Mouse (Mus musculus) forebrain, embryonic 13.5 days (tissue): ENCODE data around the gene Epb41l1. TPM values are rescaled to one million over a fixed set of nuclear protein-coding genes. Genes with fewer than 3 reads are reported as not detected.

Experiments used
- ATAC-seq: fragments of 200-750 bp; cut with Nextera tagmentation; 2 replicates; pipeline ENCODE4 v1.8.0; 2017
- H3K27ac ChIP-seq: fragments of 300-500 bp; sonication (generic); 2 replicates; pipeline ENCODE4 v1.5.1; 2015; ENCODE audit warnings: inconsistent platforms, mild to moderate bottlenecking, moderate library complexity
- H3K27me3 ChIP-seq: fragments of 300-500 bp; sonication (generic); 2 replicates; pipeline ENCODE4 v1.6.1; 2015; ENCODE audit warnings: mild to moderate bottlenecking, inconsistent platforms
- H3K36me3 ChIP-seq: fragments of 300-500 bp; sonication (generic); 2 replicates; pipeline ENCODE4 v1.6.1; 2015; ENCODE audit warnings: mild to moderate bottlenecking, inconsistent platforms; ENCODE audit not compliant: poor library complexity, severe bottlenecking
- H3K4me1 ChIP-seq: fragments of 300-500 bp; sonication (generic); 2 replicates; pipeline ENCODE4 v1.6.1; 2015; ENCODE audit warnings: inconsistent platforms
- H3K4me2 ChIP-seq: fragments of 300-500 bp; sonication (generic); 2 replicates; pipeline ENCODE4 v1.6.1; 2015; ENCODE audit warnings: inconsistent platforms, mild to moderate bottlenecking, moderate library complexity
- H3K4me3 ChIP-seq: fragments of 300-500 bp; sonication (generic); 2 replicates; pipeline ENCODE4 v1.5.1; 2015; ENCODE audit warnings: mild to moderate bottlenecking, inconsistent platforms
- H3K9ac ChIP-seq: fragments of 300-500 bp; sonication (generic); 2 replicates; pipeline ENCODE4 v1.6.1; 2015; ENCODE audit warnings: mild to moderate bottlenecking, inconsistent platforms
- H3K9me3 ChIP-seq: fragments of 300-500 bp; sonication (generic); replicated peaks from 2 replicates; pipeline ENCODE4 v1.6.1; 2016; ENCODE audit warnings: inconsistent platforms
- WGBS: fragments of 180-500 bp; shearing (Covaris S2); methylation state at CpG from one replicate; pipeline ENCODE4 v1.1.7; 2015; 5-methylcytosine and 5-hydroxymethylcytosine counted together
- polyA plus RNA-seq: library from polyadenylated mRNA; unstranded; fragments of >200 nt; fragmentation: Nextera tagmentation; extraction: Ambion mirVana; gene quantifications from 2 replicates; pipeline ENCODE4 v1.2.1, GENCODE M21; 2015

Epb41l1 gene
- polyA plus RNA-seq, 1 experiment from 2014 or later: 5.3 TPM

DNA sequence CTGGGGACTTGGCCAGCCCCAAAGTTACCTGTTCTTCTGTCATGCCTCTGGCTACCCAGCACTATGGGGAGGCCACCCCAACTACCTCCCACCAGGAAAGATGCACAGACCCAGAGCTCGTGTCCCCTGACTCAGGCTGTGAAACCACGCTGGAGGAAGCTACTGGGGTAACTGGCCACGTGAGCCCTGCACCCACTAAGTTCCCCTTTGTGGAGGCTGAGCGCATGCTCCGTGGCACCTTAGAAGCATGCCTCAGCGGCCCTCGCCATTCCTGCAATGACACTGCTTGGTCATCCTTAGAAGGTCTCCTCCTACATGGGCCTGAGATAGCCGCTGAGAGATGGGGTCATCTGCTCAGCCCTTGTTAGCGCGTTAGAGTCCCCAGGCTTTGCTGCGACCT is 102.3 kb downstream of the Epb41l1 start:
- Histone ChIP-seq H3K27ac (no peak overlapping the region), H3K4me2 (no peak overlapping the region), H3K9me3 (no peaks in the 10 kb centered on the region), H3K9ac (no peak overlapping the region), H3K4me3 (no peak overlapping the region), H3K27me3 (no peaks in the 10 kb centered on the region), H3K36me3 (peaks cover 33% of the 10 kb centered on the region), H3K4me1 (no peaks in the 10 kb centered on the region)
- WGBS: 88% methylated on average over 11 of the region's 11 CpGs
- no peak for ATAC-seq

DNA sequence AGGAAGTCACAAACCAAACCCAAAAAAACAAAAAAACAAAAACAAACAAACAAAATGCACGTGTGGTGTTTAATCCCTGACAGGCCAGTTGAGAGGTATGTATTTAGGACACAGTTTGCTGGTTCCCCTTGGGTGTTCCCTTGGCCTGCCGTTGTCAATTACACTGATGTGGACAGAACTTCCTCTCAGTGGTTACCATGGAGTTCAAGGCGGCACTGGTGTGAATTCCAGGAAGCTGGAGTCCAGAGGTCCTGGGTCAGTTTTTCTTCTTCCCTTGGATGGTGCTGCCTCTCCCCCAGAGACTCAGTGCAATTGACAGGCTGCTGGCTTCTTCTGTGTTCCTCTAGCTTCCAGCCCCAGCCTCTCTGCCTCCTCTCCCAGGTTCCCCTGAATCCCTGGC is 103.4 kb downstream of the Epb41l1 start:
- Histone ChIP-seq H3K27me3 (no peaks in the 10 kb centered on the region), H3K36me3 (peaks cover 33% of the 10 kb centered on the region), H3K4me1 (no peaks in the 10 kb centered on the region), H3K4me3 (no peak overlapping the region), H3K9ac (no peak overlapping the region), H3K4me2 (no peak overlapping the region), H3K9me3 (no peaks in the 10 kb centered on the region), H3K27ac (no peak overlapping the region)
- no peak for ATAC-seq
- WGBS: 57% methylated on average over 3 of the region's 3 CpGs

DNA sequence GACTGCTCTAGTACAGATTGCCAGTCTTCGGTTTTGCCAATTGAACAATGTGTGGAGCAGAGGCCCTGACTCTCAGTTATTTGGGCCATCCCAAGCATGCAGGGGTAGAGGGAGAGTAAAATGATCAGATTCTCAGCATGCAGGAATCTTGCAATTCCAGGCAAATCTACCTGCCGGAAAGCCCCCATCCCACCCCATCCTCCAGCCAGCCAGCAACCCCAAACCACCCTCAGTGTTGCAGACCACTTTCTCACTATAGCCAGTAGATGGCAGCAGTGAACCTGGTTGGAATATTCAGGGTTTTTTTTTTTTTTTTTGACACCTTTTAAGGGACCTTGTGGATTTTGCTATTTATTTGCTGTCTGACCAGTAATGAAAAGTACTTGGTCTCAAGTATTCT is 109.0 kb downstream of the Epb41l1 start:
- H3K36me3 ChIP-seq: peaks cover 15% of the 10 kb centered on the region
- no peak for ATAC-seq
- 56% methylated on average over 2 of the region's 2 CpGs for WGBS

DNA sequence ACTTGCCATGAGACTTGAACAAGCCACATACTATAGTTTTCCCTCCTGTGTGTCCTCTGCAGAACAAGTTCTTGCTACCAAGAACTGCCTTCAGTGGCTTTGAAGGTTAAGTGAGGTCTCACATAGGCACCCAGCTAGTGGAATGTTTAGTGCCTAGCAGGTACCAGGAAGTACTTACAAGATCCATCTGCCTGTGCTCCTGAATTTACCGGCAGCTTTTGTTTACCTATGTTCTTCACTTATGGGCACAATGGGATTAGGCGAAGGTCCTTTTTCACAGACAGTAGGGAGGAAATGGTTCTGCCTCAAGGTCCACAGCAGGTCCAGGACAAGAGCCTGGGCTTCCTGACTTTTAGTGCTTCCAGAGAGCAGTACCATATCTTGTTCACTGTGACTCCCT is 112.5 kb downstream of the Epb41l1 start:
- H3K9me3 ChIP-seq: no peaks in the 10 kb centered on the region
- WGBS: 83% methylated on average over 2 of the region's 2 CpGs
- H3K9ac ChIP-seq: no peak overlapping the region
- ATAC-seq: no peak
- H3K4me3 ChIP-seq: no peak overlapping the region
- no peak overlapping the region for H3K4me2 ChIP-seq
- H3K36me3 ChIP-seq: peaks cover 18% of the 10 kb centered on the region
- no peaks in the 10 kb centered on the region for H3K4me1 ChIP-seq
- H3K27ac ChIP-seq: no peak overlapping the region
- H3K27me3 ChIP-seq: no peaks in the 10 kb centered on the region

More for the DNA sequence above, 109.0 kb downstream of the Epb41l1 start:
- no peak overlapping the region for H3K4me2 ChIP-seq
- H3K4me1 ChIP-seq: no peaks in the 10 kb centered on the region
- no peak overlapping the region for H3K27ac ChIP-seq
- H3K9ac ChIP-seq: no peak overlapping the region
- H3K9me3 ChIP-seq: no peaks in the 10 kb centered on the region
- H3K4me3 ChIP-seq: no peak overlapping the region
- no peaks in the 10 kb centered on the region for H3K27me3 ChIP-seq

DNA sequence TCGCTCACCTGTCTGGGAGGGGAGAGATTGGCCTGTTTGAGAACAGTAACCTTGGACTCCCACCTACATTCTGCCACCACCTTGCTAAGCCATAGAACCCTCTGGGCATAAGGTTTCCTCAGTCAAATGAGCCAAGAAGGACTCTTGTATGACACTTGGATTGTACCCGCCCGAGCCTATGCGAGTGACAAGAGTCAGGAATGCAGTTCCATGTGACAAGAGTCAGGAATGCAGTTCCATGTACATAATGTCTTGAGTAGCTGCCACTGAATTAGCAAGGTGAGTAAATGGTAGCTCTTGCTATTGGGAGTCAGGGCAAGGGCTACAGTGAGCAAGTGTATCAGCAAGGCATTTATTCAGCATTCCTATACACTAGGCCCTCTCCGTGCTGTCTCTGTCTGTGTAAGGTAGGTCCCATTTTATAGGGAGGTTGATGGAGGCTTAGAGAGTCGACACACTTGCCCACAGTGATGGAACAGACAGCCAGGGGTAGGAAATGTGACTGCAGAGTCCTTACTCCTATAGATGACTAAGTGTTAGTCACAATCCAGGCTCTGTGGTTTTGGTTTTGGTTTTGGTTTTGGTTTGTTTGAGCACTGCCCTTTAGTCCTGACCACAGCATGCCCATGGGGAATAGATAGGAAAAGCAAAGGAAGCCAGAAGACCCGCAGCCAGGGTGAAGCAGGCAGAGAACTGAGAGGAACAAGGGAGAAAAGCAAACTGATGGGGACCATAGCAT is 118.3 kb downstream of the Epb41l1 start:
- ATAC-seq: no peak
- Histone ChIP-seq H3K4me1 (no peaks in the 10 kb centered on the region), H3K36me3 (peaks cover 25% of the 10 kb centered on the region), H3K9me3 (no peaks in the 10 kb centered on the region), H3K4me2 (no peak overlapping the region), H3K27me3 (no peaks in the 10 kb centered on the region), H3K27ac (no peak overlapping the region), H3K9ac (no peak overlapping the region), H3K4me3 (no peak overlapping the region)
- WGBS: 88% methylated on average over 7 of the region's 7 CpGs

DNA sequence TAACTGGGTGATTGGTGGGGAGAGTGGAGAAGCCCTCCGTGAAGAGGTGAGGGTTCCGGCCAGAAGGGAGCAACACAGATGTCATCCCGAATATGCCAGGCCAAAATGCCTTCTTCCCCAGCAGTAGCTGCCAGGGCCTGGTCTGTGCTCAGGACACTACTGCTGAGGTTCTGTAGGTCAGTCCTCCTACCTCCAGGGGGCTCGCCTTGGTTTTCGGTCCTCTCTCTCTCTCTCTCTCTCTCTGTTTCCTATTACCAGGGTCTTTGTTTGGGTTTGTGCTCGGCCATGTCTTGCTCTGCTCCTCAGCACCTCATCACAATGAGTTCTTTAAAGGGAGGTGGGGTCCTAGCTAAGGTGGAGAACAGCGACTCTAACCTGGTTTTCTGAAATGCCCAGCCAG is 120.3 kb downstream of the Epb41l1 start:
- ATAC-seq: no peak
- no peak overlapping the region for H3K27ac ChIP-seq
- no peak overlapping the region for H3K4me2 ChIP-seq
- 81% methylated on average over 7 of the region's 7 CpGs for WGBS
- no peaks in the 10 kb centered on the region for H3K4me1 ChIP-seq
- peaks cover 19% of the 10 kb centered on the region for H3K36me3 ChIP-seq
- H3K9me3 ChIP-seq: no peaks in the 10 kb centered on the region
- no peak overlapping the region for H3K4me3 ChIP-seq
- no peaks in the 10 kb centered on the region for H3K27me3 ChIP-seq
- no peak overlapping the region for H3K9ac ChIP-seq

DNA sequence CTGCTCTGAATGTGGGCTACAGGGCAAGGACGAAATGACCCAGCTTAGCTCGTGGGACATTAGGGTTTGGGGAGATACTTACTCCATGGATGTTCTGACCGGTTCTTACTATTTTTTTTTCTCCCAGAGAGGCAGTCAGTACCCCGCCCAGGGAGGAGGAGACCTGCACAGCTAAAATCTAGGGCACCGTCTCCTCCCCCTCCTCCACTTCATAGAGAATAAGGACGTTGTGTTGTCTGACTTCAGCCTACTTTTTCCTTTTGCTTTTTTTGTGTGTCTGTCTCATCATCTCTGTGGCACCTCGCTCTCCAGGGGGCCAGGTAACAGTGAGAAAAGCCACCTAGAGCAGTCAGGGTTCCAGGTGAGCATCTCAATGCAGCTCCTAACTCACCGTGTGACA is 121.7 kb downstream of the Epb41l1 start:
- 78% methylated on average over 8 of the region's 8 CpGs for WGBS
- H3K36me3 ChIP-seq: peaks cover 17% of the 10 kb centered on the region
- no peak for ATAC-seq
- H3K4me1 ChIP-seq: peaks cover 5% of the 10 kb centered on the region; the same call in 1 of the 2 replicates
- no peak overlapping the region for H3K4me3 ChIP-seq
- H3K27ac ChIP-seq: no peak overlapping the region
- H3K4me2 ChIP-seq: no peak overlapping the region
- H3K27me3 ChIP-seq: no peaks in the 10 kb centered on the region
- H3K9me3 ChIP-seq: no peaks in the 10 kb centered on the region
- H3K9ac ChIP-seq: no peak overlapping the region

DNA sequence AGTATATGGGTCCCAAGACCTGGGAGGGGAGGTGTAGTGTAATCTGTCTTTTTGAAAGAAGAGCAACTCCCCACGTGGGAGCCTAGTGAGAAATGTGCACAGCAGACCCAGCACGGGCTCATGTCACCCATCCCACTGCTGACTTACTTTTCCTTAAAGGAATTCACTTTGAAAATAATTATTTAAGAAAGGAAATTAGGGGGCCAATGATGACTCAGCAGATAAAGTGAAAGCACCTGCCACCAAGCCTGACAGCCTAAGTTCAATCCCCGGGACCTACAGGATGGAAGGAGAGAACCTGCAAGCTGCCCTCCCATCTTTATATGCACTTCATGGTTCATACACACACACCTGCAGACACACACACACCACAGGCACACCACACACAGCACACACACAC is 123.1 kb downstream of the Epb41l1 start:
- no peak overlapping the region for H3K4me2 ChIP-seq
- peaks cover 15% of the 10 kb centered on the region for H3K4me1 ChIP-seq
- 78% methylated on average over 3 of the region's 3 CpGs for WGBS
- ATAC-seq: no peak
- H3K27ac ChIP-seq: no peak overlapping the region
- H3K4me3 ChIP-seq: no peak overlapping the region
- no peaks in the 10 kb centered on the region for H3K9me3 ChIP-seq
- no peak overlapping the region for H3K9ac ChIP-seq
- H3K27me3 ChIP-seq: no peaks in the 10 kb centered on the region
- H3K36me3 ChIP-seq: peaks cover 7% of the 10 kb centered on the region; the same call in 1 of the 2 replicates

DNA sequence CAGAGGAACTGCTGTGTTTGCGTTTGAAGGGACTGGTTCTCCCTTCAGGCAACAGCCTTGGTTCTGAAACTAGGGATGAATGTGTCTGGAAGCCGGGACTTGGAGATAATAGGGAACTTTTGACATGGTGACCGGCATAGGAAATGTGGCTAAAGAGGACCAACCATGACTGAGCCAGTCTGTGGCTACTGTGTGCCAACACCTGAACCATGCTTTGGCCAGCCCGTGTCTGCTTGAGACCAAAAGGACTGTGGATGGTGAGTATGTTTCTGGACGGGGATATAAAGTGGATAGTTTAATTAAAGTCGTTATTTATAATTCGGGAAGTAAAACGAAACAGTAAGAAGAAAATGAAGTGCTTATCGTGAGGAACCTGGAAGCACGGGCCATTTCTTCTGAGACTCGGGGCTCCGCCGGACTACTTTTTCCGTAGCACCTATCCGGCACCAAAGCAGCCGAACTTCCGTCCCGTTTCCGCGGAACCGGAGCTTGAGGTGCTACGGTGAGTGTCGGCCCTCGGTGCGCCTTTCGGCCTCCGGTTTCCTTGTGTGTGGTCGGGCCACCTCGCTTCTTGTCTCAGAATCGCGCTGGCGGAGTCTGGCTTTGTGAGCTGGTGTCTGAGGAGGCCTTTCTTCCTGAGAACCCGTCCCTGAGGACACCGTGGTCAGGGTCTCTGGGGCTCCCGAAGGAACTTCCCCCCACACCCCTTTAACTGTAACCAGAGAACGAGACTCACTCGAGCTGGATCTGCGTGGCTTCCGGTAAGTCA is 126.6 kb downstream of the Epb41l1 start, which contains the start of gene Aar2:
Gene Aar2, plus strand, starts transcription at position 462 of the 769 bp plus-strand sequence.
- peaks cover 18% of the 10 kb centered on the region for H3K36me3 ChIP-seq
- H3K4me2 ChIP-seq: peak within 1 kb of the TSS; percentile 89
- no peaks in the 10 kb centered on the region for H3K9me3 ChIP-seq
- peak within 1 kb of the TSS; percentile 85 for H3K9ac ChIP-seq
- peak; percentile 61 for ATAC-seq
- peaks cover 15% of the 10 kb centered on the region for H3K4me1 ChIP-seq
- no peaks in the 10 kb centered on the region for H3K27me3 ChIP-seq
- H3K4me3 ChIP-seq: peak within 1 kb of the TSS; percentile 77
- WGBS: 5% methylated on average over 39 of the region's 39 CpGs
- H3K27ac ChIP-seq: 0 out of 2 replicates have a peak within 1 kb of the TSS, but pooled peaks have one; percentile 22

DNA sequence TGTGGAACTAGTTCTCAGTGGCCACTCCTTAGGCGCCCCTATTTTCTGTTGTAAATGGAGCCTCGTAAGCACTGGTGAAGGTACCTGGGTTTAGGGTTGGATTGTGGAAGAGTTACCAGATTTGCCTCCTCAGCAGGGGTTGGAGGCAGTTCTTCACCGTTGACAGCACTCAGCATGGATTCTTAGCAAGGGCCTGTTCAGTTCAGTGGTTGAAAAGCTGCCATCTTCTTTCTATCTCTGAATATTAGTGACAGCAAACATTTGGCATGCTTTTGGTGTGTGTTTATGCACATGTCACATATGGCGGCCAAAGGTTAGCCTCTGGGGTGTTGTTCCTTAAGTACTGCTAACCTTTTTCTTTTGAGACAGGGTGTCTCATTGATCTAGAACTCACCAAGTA is 131.7 kb downstream of the Epb41l1 start:
- ATAC-seq: no peak
- H3K4me2 ChIP-seq: no peak overlapping the region
- no peaks in the 10 kb centered on the region for H3K27me3 ChIP-seq
- no peak overlapping the region for H3K27ac ChIP-seq
- H3K9me3 ChIP-seq: no peaks in the 10 kb centered on the region
- no peak overlapping the region for H3K4me3 ChIP-seq
- peaks cover 48% of the 10 kb centered on the region for H3K36me3 ChIP-seq
- WGBS: 89% methylated on average over 4 of the region's 4 CpGs
- H3K4me1 ChIP-seq: peaks cover 10% of the 10 kb centered on the region
- no peak overlapping the region for H3K9ac ChIP-seq

DNA sequence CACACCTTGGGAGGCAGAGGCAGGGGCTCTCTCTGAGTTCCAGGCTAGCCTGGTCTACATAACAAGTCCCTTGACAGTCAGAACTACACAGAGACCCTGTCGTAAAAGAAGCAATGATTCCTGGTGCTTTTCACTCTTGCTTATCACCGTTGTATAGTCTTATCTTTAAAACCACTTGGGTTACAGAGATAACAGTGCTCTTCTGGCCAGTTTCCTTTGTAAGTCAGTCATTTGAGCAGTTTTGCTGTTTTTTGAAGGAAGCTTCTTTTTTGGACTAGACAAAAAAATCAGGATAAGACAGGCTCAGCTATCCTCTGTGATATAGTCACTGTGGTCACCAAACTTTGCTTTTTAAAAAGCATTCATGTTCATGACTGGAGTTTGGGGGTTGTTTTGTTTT is 141.1 kb downstream of the Epb41l1 start:
- Histone ChIP-seq H3K9me3 (no peaks in the 10 kb centered on the region), H3K36me3 (peaks cover 58% of the 10 kb centered on the region), H3K27ac (no peak overlapping the region), H3K4me3 (no peak overlapping the region), H3K4me1 (no peaks in the 10 kb centered on the region), H3K27me3 (no peaks in the 10 kb centered on the region), H3K4me2 (no peak overlapping the region), H3K9ac (no peak overlapping the region)
- 90% methylated on average over 2 of the region's 2 CpGs for WGBS
- no peak for ATAC-seq

DNA sequence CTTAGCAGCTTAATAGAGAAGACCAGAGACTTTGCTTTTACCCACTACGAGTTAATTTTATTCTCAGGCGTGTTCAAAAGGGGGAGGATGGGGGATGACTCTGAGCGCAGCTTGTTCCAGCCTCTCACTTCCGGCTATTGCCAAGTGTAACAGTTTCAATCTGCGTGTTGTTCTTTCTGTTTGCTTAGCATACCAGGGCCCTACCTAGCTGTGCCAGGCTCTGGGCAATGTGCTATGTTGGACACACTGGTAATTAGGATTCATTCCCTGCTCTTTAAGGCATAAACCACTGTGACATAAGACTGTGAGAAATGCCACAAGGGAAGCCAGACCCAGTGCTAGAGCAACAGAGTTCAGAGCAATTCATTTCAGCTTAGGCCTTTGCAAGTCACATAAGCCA is 142.8 kb downstream of the Epb41l1 start:
- no peak overlapping the region for H3K27ac ChIP-seq
- WGBS: 88% methylated on average over 5 of the region's 5 CpGs
- H3K4me1 ChIP-seq: no peaks in the 10 kb centered on the region
- ATAC-seq: no peak
- H3K36me3 ChIP-seq: peaks cover 58% of the 10 kb centered on the region
- H3K4me3 ChIP-seq: no peak overlapping the region
- H3K4me2 ChIP-seq: no peak overlapping the region
- H3K9me3 ChIP-seq: no peaks in the 10 kb centered on the region
- no peaks in the 10 kb centered on the region for H3K27me3 ChIP-seq
- no peak overlapping the region for H3K9ac ChIP-seq
